Mouse (Mus musculus) stomach, embryonic 15.5 days (tissue): Measurements from ENCODE around the gene Man1b1. TPM values are rescaled to one million over a fixed set of nuclear protein-coding genes. Genes with fewer than 3 reads are reported as not detected.

Experiments used
- ATAC-seq: fragments of 200-750 bp; cut with Nextera tagmentation; 2 replicates; pipeline ENCODE4 v1.8.0; 2017; ENCODE audit warnings: low read depth, moderate number of reproducible peaks, moderate TSS enrichment; ENCODE audit not compliant: insufficient read depth, low FRiP score
- H3K27ac ChIP-seq: fragments of 300-500 bp; sonication (generic); 2 replicates; pipeline ENCODE4 v1.5.1; 2015; ENCODE audit warnings: mild to moderate bottlenecking, inconsistent platforms
- H3K27me3 ChIP-seq: fragments of 300-500 bp; sonication (generic); replicated peaks from 2 replicates; pipeline ENCODE4 v1.6.1; 2015; ENCODE audit warnings: inconsistent platforms
- H3K36me3 ChIP-seq: fragments of 300-500 bp; sonication (generic); 2 replicates; pipeline ENCODE4 v1.6.1; 2015; ENCODE audit warnings: inconsistent platforms
- H3K4me1 ChIP-seq: fragments of 300-500 bp; sonication (generic); 2 replicates; pipeline ENCODE4 v1.6.1; 2015; ENCODE audit warnings: inconsistent platforms
- H3K4me2 ChIP-seq: fragments of 300-500 bp; sonication (generic); 2 replicates; pipeline ENCODE4 v1.6.1; 2015; ENCODE audit warnings: mild to moderate bottlenecking, inconsistent platforms
- H3K4me3 ChIP-seq: fragments of 300-500 bp; sonication (generic); replicated peaks from 2 replicates; pipeline ENCODE4 v1.5.1; 2015; ENCODE audit warnings: inconsistent platforms
- H3K9ac ChIP-seq: fragments of 300-500 bp; sonication (generic); 2 replicates; pipeline ENCODE4 v1.6.1; 2015; ENCODE audit warnings: inconsistent platforms
- H3K9me3 ChIP-seq: fragments of 300-500 bp; sonication (generic); 2 replicates; pipeline ENCODE4 v1.6.1; 2016; ENCODE audit warnings: inconsistent platforms
- WGBS: fragments of 180-500 bp; shearing (Covaris S2); methylation state at CpG from one replicate; pipeline ENCODE4 v1.1.7; 2015; 5-methylcytosine and 5-hydroxymethylcytosine counted together
- polyA plus RNA-seq: library from polyadenylated mRNA; unstranded; fragments of >200 nt; fragmentation: Nextera tagmentation; extraction: Ambion mirVana; gene quantifications from 2 replicates; pipeline ENCODE4 v1.2.1, GENCODE M21; 2015

Gene Man1b1
- polyA plus RNA-seq, 1 experiment from 2014 or later, result 54.6 TPM

DNA sequence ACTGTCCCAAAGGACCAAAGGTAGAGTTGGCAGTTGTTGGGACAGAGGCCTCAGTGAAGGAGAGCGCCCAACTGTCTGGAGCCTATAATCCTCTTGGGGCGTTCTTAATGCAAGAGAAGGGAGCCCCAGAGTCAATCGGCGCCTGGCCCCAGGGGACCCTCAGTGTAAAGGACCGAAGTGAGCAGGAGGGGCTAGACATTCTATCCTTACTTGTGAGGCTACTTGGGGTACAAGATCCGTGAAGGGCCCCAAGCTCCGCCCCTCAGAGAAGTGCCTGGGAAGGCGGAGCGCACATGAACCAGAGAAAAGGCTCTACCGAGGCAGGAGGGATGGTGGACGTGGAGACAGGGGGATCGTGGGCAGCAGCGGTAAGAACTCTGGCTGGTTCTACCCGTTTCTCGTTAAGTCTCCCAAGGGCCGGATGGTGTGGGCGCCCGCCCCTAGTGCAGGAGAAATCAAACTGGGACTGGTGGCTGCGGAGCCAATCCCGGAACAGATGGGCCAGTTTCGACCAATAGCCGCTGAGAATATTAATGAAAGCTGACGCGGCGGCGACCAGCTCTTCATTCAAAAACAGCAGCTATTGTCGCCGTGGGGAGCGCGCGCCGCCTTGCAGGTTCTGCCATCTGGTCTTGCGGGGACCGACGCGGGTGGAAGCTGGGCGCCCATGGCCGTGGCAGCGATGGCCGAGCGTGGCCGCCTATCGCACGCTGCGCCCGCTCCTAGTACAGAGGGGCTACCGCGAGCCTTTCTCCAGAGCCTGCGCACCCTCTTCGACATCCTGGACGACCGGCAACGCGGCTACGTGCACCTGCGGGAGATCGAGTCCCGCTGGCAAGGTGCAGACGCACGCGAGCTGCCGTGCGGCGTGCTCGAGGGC lies 39.9 kb downstream of the Man1b1 start, which contains the start of gene Sapcd2:
Sapcd2 (plus strand) TSS at position 558 of the 880 bp plus-strand sequence.
- Histone ChIP-seq H3K9ac (peak within 1 kb of the TSS; percentile 62), H3K27ac (peak within 1 kb of the TSS; percentile 82), H3K4me1 (peaks cover 26% of the 10 kb centered on the region), H3K27me3 (no peaks in the 10 kb centered on the region), H3K4me3 (peak within 1 kb of the TSS; percentile 60), H3K9me3 (no peaks in the 10 kb centered on the region), H3K4me2 (peak within 1 kb of the TSS; percentile 92), H3K36me3 (no peaks in the 10 kb centered on the region; the same call in 1 of the 2 replicates)
- peak; percentile 91 for ATAC-seq
- 1% methylated on average over 65 of the region's 65 CpGs for WGBS

DNA sequence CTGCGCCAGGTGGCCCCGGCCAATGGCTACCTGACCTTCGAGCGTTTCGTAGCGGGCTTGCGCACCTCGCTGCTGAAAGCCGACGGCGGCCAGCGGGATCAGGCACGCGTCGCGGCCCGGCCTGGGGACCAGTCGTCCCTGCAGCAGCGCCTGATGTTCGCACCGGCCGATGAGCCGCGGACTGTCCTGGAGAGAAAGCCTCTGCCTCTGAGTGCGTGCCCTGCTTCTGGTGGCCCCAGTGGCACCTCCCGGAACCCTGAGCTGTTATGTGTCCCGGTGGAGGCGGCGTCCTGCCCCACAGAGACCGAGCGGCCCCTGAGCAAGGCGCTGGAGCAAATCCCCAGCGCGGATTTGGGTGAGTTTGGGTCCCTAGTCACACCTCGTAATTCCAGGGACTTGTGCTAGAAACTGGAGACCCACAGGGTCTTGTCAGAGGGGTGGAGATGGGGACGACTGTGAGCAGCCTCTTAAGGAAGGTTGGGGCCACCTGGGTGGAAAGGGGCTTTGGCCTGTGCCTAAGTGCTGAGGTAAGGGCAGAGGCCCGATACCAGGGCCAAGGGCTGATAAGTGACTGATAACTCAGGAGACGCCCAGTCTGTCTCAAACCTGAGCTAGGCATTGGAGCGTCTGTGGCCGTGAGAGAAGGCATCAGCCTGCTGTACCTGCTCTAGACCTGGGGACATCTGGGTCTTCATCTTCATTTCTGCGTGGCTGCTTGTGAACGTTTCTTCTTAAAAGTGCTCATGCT lies 40.7 kb downstream of the Man1b1 start:
- peaks cover 26% of the 10 kb centered on the region for H3K4me1 ChIP-seq
- peak overlapping the region; percentile 92 for H3K4me2 ChIP-seq
- 2% methylated on average over 42 of the region's 42 CpGs for WGBS
- no peak for ATAC-seq
- H3K9me3 ChIP-seq, result no peaks in the 10 kb centered on the region
- H3K27me3 ChIP-seq, result no peaks in the 10 kb centered on the region
- H3K27ac ChIP-seq, result peak overlapping the region; percentile 49; the same call in 1 of the 2 replicates
- peak overlapping the region; percentile 60 for H3K4me3 ChIP-seq
- peak overlapping the region; percentile 62 for H3K9ac ChIP-seq
- H3K36me3 ChIP-seq, result peaks cover 5% of the 10 kb centered on the region; the same call in 1 of the 2 replicates

DNA sequence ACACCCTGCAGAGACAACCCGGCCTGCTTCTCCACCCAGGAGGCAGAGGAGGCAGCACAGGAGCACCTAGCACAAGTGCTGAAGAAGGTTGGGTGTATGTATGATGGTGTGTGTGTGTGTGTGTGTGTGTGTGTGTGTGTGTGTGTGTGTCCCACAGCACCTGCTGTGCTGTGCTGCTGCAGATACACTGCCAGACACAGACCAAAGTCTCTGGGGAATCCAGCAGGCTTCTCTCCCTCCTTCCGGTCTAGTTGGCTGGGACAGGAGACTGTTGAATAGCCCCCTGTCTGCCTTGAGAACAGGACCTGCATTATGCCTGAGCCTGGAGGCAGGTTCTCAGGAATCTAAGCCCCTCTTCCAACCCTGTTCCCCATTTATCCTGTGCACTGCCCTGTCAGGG lies 41.3 kb downstream of the Man1b1 start:
- peak overlapping the region; percentile 60 for H3K4me3 ChIP-seq
- peak overlapping the region; percentile 92 for H3K4me2 ChIP-seq
- H3K9ac ChIP-seq, result no peak overlapping the region
- H3K36me3 ChIP-seq, result peaks cover 7% of the 10 kb centered on the region; the same call in 1 of the 2 replicates
- no peaks in the 10 kb centered on the region for H3K27me3 ChIP-seq
- no peak overlapping the region for H3K27ac ChIP-seq
- WGBS, result 42% methylated on average over 2 of the region's 2 CpGs
- ATAC-seq, result no peak
- no peaks in the 10 kb centered on the region for H3K9me3 ChIP-seq
- H3K4me1 ChIP-seq, result peaks cover 26% of the 10 kb centered on the region

GRCm38 (mm10) chr2:25376589-25376988 lies 44.5 kb downstream of the Man1b1 start:
- Histone ChIP-seq H3K27me3 (no peaks in the 10 kb centered on the region), H3K9ac (no peak overlapping the region), H3K4me3 (no peak overlapping the region), H3K27ac (no peak overlapping the region), H3K36me3 (peaks cover 7% of the 10 kb centered on the region; the same call in 1 of the 2 replicates), H3K4me1 (peaks cover 25% of the 10 kb centered on the region), H3K4me2 (no peak overlapping the region), H3K9me3 (no peaks in the 10 kb centered on the region)
- no peak for ATAC-seq
- 56% methylated on average over 4 of the region's 4 CpGs for WGBS

DNA sequence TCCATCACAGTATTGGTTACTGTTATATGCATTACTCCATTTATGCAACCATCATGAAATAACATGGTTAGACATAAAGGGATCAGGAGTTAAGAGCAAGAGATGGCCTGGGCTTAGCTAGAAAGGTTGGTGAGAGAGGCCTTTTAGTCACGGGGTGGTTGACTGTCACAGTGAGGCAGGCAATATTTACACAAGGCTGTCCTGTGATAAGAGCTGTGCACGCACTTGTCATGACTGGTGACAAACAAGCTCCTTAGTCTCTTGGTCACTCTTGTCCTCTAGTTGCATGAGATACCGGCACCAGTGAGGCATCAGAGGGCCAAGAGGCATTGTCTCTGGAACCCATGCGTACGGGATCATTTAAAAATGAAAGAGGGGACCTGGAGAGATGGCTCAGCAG lies 52.4 kb downstream of the Man1b1 start:
- no peak for ATAC-seq
- Histone ChIP-seq H3K27ac (no peak overlapping the region), H3K36me3 (no peaks in the 10 kb centered on the region), H3K27me3 (no peaks in the 10 kb centered on the region), H3K4me1 (no peaks in the 10 kb centered on the region), H3K4me3 (no peak overlapping the region), H3K9me3 (no peaks in the 10 kb centered on the region), H3K4me2 (no peak overlapping the region), H3K9ac (no peak overlapping the region)
- 58% methylated on average over 5 of the region's 5 CpGs for WGBS

- Histone ChIP-seq H3K4me3 (no peak overlapping the region), H3K27me3 (peaks cover 11% of the 10 kb centered on the region; the same call in 1 of the 2 replicates), H3K27ac (no peak overlapping the region), H3K9ac (no peak overlapping the region), H3K9me3 (no peaks in the 10 kb centered on the region), H3K4me1 (peaks cover 15% of the 10 kb centered on the region), H3K4me2 (no peak overlapping the region), H3K36me3 (no peaks in the 10 kb centered on the region)
- no peak for ATAC-seq
- WGBS, result 54% methylated on average over 5 of the region's 5 CpGs
These were observed 59.1 kb downstream of the Man1b1 start for GRCm38 (mm10) chr2:25391266-25391665.

- Histone ChIP-seq H3K4me3 (no peak overlapping the region), H3K36me3 (no peaks in the 10 kb centered on the region), H3K9ac (no peak overlapping the region), H3K27me3 (peaks cover 39% of the 10 kb centered on the region), H3K27ac (peak overlapping the region; percentile 65), H3K4me1 (peaks cover 15% of the 10 kb centered on the region), H3K4me2 (no peak overlapping the region), H3K9me3 (no peaks in the 10 kb centered on the region)
- no peak; the same call in 1 of the 2 replicates for ATAC-seq
- 30% methylated on average over 3 of the region's 3 CpGs for WGBS
These were observed 62.4 kb downstream of the Man1b1 start for GRCm38 (mm10) chr2:25394281-25395221.

DNA sequence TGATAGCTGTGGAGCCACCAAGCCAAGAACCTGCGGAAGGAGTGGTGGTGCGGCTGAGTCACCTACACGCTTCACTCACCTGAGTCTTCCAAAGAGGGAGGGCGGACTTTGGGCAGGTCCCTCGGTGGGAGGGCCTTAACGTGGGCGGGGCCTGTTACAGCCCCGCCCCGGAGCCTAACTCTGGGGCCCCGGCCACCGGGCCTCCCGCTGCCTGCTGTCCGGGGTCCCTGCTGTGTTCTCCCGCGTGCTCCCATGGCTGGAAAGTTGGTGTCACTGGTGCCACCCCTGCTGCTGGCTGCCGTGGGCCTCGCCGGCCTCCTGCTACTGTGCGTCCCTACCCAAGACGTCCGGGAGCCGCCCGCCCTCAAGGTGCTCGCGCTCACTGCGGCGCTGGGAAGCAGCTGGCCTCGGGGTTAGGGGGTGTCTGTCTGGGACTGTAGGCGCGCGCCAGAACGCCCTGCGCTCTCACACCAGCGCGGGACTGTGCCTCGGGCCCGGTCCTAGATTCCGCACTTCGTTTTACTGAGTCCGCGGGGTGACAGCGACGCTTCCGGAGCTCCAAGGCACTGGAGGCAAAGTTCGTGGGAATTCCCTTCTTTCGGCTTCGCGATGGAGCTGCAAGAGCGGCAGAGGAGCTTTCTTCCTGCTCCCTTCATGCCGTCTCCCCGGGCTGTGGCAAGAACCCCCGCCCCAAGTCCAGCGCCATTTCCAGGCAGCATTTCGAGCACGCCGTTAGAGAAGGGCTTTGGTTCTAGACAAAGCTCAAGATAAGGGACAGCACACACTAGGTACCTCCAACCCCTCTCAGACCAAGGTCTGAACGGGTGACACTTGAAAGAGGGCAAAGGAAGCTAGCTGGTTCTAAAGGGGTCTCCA lies 63.8 kb downstream of the Man1b1 start, which contains the start of gene Entpd2:
Entpd2 (plus strand) TSS at position 154 of the 876 bp plus-strand sequence.
- peak; percentile 65 for ATAC-seq
- H3K4me2 ChIP-seq, result peak within 1 kb of the TSS; percentile 88
- WGBS, result 2% methylated on average over 57 of the region's 57 CpGs
- H3K27ac ChIP-seq, result peak within 1 kb of the TSS; percentile 65; the same call in 1 of the 2 replicates
- H3K9me3 ChIP-seq, result no peaks in the 10 kb centered on the region
- peak within 1 kb of the TSS; percentile 26; the same call in 1 of the 2 replicates for H3K9ac ChIP-seq
- peak within 1 kb of the TSS; percentile 44 for H3K4me3 ChIP-seq
- H3K27me3 ChIP-seq, result peaks cover 53% of the 10 kb centered on the region
- peaks cover 20% of the 10 kb centered on the region for H3K4me1 ChIP-seq
- no peaks in the 10 kb centered on the region for H3K36me3 ChIP-seq

- H3K27ac ChIP-seq, result no peak overlapping the region
- no peaks in the 10 kb centered on the region for H3K36me3 ChIP-seq
- WGBS, result 38% methylated on average over 3 of the region's 3 CpGs
- peaks cover 59% of the 10 kb centered on the region for H3K27me3 ChIP-seq
- peaks cover 20% of the 10 kb centered on the region for H3K4me1 ChIP-seq
- no peak for ATAC-seq
- H3K4me2 ChIP-seq, result peak overlapping the region; percentile 88
- no peaks in the 10 kb centered on the region for H3K9me3 ChIP-seq
- peak overlapping the region; percentile 44 for H3K4me3 ChIP-seq
- no peak overlapping the region for H3K9ac ChIP-seq
These were observed 64.5 kb downstream of the Man1b1 start for GRCm38 (mm10) chr2:25396597-25396983.

GRCm38 (mm10) chr2:25397010-25397409 lies 64.9 kb downstream of the Man1b1 start:
- Histone ChIP-seq H3K27ac (no peak overlapping the region), H3K4me2 (0 out of 2 replicates have a peak overlapping the region, but pooled peaks have one; percentile 88), H3K27me3 (peaks cover 62% of the 10 kb centered on the region), H3K36me3 (no peaks in the 10 kb centered on the region), H3K4me1 (peaks cover 20% of the 10 kb centered on the region), H3K9me3 (no peaks in the 10 kb centered on the region), H3K4me3 (no peak overlapping the region), H3K9ac (no peak overlapping the region)
- WGBS, result 35% methylated on average over 1 of the region's 1 CpGs
- ATAC-seq, result no peak
